Mouse (Mus musculus) urinary bladder, postnatal 0 days (tissue): ENCODE data around the gene Swi5. TPM values are rescaled to one million over a fixed set of nuclear protein-coding genes. Genes with fewer than 3 reads are reported as not detected.

Experiments
- microRNA-seq: library from miRNA; unstranded; fragments of <30 nt; microRNA quantifications from one replicate; pipeline ENCODE4, GENCODE M21; 2016
- polyA plus RNA-seq: library from polyadenylated mRNA; unstranded; fragments of >200 nt; fragmentation: Nextera tagmentation; extraction: Ambion mirVana; gene quantifications from 2 replicates; pipeline ENCODE4 v1.2.1, GENCODE M21; 2015

Gene Swi5
- 334 and 344 TPM in 2 replicates for polyA plus RNA-seq

DNA sequence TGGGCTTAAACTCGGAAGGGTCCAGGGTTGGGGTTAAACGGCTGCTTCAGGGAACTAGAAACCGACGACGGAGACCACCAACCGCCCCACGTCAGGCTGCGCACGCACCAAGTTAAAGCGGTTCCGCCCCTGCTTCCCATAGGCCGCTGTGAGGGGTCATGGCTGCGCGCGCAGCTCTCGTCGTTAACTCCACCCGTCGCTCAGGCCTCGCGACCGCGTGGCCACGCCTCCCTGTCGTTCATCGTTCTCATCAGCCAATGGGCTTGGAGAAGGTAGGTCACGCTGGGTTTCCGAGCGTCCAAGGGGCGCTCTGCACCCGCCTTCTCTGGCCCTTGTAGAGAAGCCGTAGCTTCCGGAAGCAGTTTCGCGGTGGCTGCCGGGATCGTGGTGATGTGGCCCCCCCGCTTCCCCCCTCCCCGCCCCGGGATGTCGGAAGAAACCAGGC lies at the start of gene Swi5:
Swi5 (minus strand) TSS at position 153 of the 445 bp plus-strand sequence.

DNA sequence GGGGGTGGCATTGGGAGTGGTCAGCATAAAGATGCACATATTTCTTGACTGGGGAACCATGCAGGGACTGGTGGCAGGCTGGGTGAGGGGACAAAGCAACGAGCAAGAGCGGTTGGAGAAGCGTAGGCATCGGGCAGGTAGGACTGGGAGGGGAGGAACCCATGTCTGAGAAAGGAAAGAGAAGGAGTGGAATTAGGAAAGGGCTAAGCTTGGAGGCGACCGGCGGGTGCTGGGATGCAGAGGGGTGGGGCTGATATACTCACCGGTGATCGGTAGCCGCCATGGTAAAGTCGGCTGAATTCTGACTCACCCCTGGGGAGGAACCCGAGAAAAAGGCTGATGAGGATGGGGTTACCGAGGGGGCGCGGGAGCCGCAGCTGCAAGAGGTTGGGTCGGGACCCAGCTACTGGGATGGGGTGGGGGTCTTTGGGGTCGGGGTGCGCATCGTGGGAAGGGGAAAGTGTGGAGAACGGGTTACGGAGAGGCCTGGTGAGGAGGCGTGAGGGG lies 488 bp downstream of the Swi5 start, which contains the start of gene Golga2:
Golga2 (plus strand) TSS at position 51 of the 507 bp plus-strand sequence.

DNA sequence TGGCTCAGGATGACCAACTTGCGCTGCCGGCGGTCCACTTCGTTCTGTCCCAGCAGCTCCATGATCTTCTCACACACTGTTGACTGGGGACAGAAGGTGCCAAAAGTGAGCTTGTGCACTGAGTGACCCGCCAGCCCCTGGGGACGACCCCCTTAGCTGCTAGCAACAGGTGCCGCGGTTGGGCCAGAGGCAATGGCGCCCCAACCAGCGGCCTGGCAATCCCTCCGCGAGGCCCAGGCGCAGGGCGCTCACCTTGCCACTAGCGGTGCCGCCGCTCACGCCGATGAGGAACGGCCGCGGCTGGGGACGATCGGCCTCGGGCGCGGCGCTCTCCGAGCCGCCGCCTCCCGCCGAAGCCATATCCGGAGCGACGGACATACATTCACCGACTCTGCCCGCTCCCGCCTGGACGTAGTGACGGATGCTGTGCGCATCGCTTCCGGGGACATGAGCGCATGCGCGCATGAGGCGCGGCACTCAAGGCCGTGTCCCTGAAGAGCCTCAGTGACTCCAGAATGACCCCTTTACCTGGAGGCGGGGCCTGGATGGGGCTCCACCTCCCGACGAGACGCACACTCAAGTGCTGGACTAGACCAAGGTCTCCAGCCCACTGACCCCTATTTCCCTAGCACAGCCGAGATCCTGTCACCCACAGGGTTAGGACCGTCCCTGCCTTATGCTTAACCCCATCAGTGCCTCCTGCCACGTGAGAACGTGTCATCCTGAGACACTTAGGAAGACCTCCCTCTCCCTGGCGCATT lies 28.0 kb downstream of the Swi5 start, which contains the start of gene Uck1:
Uck1 (minus strand) TSS at position 503 of the 761 bp plus-strand sequence.

DNA sequence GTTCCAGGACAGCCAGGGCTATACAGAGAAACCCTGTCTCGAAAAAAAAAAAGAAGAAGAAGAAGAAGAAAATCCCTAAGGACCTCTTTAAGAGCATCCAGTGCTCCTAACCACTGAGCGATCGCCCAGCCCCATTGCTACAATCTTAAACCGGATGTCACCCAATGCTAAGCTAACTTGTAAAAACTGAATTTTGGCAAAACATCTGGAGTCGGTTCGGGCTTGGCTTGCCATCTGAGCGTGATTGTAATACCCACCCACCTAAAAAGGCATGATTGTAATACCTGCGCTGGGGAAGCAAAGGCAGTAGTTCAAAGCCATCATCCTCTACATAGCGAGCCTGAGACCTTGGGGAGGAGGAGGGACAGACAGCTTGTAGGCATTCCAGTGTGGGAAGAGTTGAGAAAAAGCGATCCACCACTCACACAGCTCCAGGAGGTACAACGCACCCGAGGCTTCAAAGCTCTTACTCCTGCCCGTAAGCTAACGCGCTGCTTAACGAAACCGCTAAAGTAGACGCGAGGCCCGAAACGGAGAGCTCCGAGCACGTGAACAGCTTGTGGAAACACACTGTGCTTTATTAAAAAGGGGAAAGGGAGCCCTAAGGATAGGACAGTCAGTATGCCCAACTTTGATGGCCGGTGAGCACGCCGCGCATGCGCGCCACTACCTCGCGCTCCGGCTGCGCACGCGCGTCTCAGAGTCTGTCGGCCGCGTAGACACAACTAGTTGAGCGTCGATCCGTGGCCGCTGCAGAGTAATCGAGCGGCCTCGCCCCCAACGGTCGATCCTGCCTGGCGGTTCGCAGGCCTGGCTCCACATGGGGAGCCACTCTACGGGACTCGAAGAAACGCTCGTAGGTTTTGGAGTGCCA lies 51.8 kb downstream of the Swi5 start, which contains the start of gene Pomt1:
Pomt1 (plus strand) TSS at position 705 of the 874 bp plus-strand sequence.

Small RNA genes within 50 kb of the gene (microRNA-seq; reads per million reads assigned to microRNA genes)
- gene Gm23363: 0.93 reads per million
- gene Mir199b: 488 reads per million, percentile 65 among the genes with 10 or more reads in this experiment

Other genes with a start within 250 kb of the Swi5 start
- 0.37 and 0.65 TPM in 2 replicates for gene Fam78a, start 203.2 kb downstream of the Swi5 start, polyA plus RNA-seq
- gene Plpp7, start 192.5 kb downstream of the Swi5 start, polyA plus RNA-seq: 2.6 and 3.2 TPM in 2 replicates
- 20.9 and 22.2 TPM in 2 replicates for gene Prrc2b, start 137.0 kb downstream of the Swi5 start, polyA plus RNA-seq
- gene Pomt1, start 51.5 kb downstream of the Swi5 start, polyA plus RNA-seq: 9.2 and 9.6 TPM in 2 replicates
- 41.4 and 44.3 TPM in 2 replicates for gene Uck1, start 27.9 kb downstream of the Swi5 start, polyA plus RNA-seq
- 21.3 and 21.6 TPM in 2 replicates for gene Golga2, start 691 bp downstream of the Swi5 start, polyA plus RNA-seq
- 21.8 and 23.1 TPM in 2 replicates for gene Ciz1, start 64.3 kb upstream of the Swi5 start, polyA plus RNA-seq
- gene Dnm1, start 65.3 kb upstream of the Swi5 start, polyA plus RNA-seq: 10.8 and 12.5 TPM in 2 replicates
- 58.3 and 58.6 TPM in 2 replicates for gene 1110008P14Rik, start 93.9 kb upstream of the Swi5 start, polyA plus RNA-seq
- 2.1 and 9.2 TPM in 2 replicates for gene Lcn2, start 100.2 kb upstream of the Swi5 start, polyA plus RNA-seq
- 19.9 and 20.9 TPM in 2 replicates for gene Ptges2, start 107.8 kb upstream of the Swi5 start, polyA plus RNA-seq
- gene Naif1, start 162.4 kb upstream of the Swi5 start, polyA plus RNA-seq: 3.3 and 3.7 TPM in 2 replicates
- gene Slc25a25, start 163.4 kb upstream of the Swi5 start, polyA plus RNA-seq: 16.0 and 18.5 TPM in 2 replicates
- 5.9 and 7.0 TPM in 2 replicates for gene Fam102a, start 247.3 kb upstream of the Swi5 start, polyA plus RNA-seq